18 mouse cellular contexts compared by ENCODE assay signal in the genomic region with DNA sequence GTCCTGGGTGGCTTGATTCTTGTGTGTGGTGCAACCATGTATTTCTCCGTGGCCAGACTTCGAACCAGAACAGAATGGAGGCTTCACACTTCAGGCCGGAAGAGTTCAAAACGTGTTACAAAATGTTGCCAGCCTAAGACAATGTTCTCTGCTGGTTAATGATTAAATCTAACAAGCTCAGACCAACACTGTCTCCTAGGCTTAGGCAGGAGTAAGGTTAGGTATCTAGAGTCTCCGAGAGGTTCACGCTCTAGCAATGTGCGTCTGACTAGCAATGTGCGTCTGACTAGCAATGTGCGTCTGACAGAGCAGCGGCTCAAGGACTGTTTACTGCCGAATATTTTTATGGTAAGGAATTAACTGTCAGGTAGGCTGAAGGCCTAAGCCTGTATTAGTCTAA.
"Had no signal": no experiment of that assay in that cellular context is flagged by ENCODE, and none has a peak within 500 bp of the region (broad histone marks: within the 10 kb centered on the region; RNA-seq: fewer than 3 reads in every experiment).

No protein-coding gene starts in this region.

- H3K9me3 ChIP-seq: hindbrain, embryonic 13.5 days; limb, embryonic 10.5 days; limb, embryonic 13.5 days; midbrain, embryonic 12.5 days; midbrain, embryonic 15.5 days; neural tube, embryonic 13.5 days had no signal

- H3K4me1 ChIP-seq: hindbrain, embryonic 13.5 days; limb, embryonic 10.5 days; limb, embryonic 13.5 days; midbrain, embryonic 12.5 days; midbrain, embryonic 15.5 days; neural tube, embryonic 13.5 days had no signal

- DNase-seq: layer of hippocampus, adult 9-11 months; liver; liver, postnatal 0 days; lung, embryonic 14.5 days; thymus, adult 18-20 months; thymus, postnatal 36 days had no signal

- ATAC-seq: hindbrain, embryonic 16.5 days; liver, postnatal 0 days; lung, postnatal 0 days; midbrain, embryonic 15.5 days had no signal

- H3K4me3 ChIP-seq: hindbrain, embryonic 13.5 days; layer of hippocampus, adult 2 months; limb, embryonic 10.5 days; limb, embryonic 13.5 days; midbrain, embryonic 12.5 days; midbrain, embryonic 15.5 days; myocyte; neural tube, embryonic 13.5 days had no signal

- H3K27ac ChIP-seq: hindbrain, embryonic 13.5 days; layer of hippocampus, adult 2 months; limb, embryonic 10.5 days; limb, embryonic 13.5 days; liver, embryonic 14.5 days; macrophage; midbrain, embryonic 12.5 days; midbrain, embryonic 15.5 days; neural tube, embryonic 13.5 days had no signal

- H3K27me3 ChIP-seq: hindbrain, embryonic 13.5 days; limb, embryonic 13.5 days; midbrain, embryonic 12.5 days; midbrain, embryonic 15.5 days; neural tube, embryonic 13.5 days had no signal

- H3K9ac ChIP-seq: hindbrain, embryonic 13.5 days; limb, embryonic 13.5 days; liver, embryonic 14.5 days; liver, postnatal 0 days; lung, embryonic 14.5 days; midbrain, embryonic 12.5 days; midbrain, embryonic 15.5 days; neural tube, embryonic 13.5 days had no signal

- H3K36me3 ChIP-seq: hindbrain, embryonic 13.5 days; limb, embryonic 10.5 days; limb, embryonic 13.5 days; midbrain, embryonic 12.5 days; midbrain, embryonic 15.5 days; neural tube, embryonic 13.5 days had no signal

- H3K4me2 ChIP-seq: hindbrain, embryonic 13.5 days; limb, embryonic 13.5 days; lung, embryonic 14.5 days; midbrain, embryonic 12.5 days; midbrain, embryonic 15.5 days; neural tube, embryonic 13.5 days had no signal
